Mouse (Mus musculus) right cerebral cortex, postnatal 36 days (tissue): ENCODE results near the gene Magoh.

Experiments
- DNase-seq, 2 experiments: peaks; one replicate each; pipeline ENCODE4 v3.0.0; 2022; ENCODE audit warnings: low spot score in 2 of 2, mixed read lengths in 1 of 2

Magoh gene

DNA sequence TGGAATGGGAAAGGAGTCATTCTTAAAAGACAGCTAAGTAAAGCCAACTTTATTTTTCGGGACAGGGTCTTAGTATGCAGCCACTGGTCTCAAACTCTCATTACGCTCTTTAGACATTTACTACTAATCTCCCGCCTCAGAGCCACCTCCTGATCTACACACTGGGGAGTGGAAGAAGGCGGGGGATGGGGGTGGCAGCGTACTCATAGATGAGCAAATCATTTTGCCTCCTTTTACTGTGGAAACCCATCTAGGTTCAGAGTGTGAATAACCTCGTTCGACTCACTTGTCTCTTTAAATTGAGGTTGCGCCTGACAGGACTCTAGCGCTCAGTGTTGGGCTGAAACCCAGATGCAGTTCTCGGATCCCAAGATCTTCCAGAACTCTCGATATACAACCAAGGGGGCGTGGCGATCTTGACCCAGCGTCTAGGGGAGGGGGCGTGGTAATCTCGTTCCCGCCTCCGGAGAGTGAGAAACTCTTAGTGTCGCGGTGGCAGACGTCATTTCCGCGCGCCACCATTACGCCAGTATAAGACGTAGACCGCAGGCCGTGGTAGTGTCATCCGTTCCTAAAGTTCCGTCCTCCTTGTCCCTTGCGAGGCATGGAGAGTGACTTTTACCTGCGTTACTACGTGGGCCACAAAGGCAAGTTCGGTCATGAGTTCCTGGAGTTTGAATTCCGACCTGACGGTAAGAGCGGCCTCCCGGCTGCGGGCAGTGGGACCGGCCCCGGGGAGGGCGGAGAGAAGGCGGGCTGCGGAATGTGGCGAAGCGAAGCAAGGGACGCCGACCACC lies at the start of gene Magoh:
TSS of gene Magoh (plus strand) at position 502 of the 797 bp plus-strand sequence.
- DNase-seq, result peak; percentile 95

DNA sequence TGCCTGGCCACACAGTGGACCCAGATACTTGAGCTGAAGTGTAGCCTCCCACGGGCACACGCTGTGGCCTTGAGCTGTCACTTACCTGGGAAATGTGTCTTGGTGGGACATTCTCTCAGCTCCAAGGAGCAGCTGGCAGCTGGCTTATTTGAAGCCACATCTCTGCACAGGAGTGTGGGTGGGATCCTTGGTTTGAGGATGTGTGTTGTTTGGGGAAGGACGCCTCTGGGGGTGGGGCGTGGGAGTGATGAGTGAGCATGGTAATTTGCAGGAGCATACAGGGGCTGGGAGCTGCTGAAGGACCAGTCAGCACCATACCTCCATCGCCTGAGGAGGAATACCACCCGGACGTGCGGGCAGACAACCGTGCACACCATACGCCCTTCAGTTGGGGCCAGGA lies 49.4 kb upstream of the Magoh start:
- peak; percentile 69 to 72 for DNase-seq

DNA sequence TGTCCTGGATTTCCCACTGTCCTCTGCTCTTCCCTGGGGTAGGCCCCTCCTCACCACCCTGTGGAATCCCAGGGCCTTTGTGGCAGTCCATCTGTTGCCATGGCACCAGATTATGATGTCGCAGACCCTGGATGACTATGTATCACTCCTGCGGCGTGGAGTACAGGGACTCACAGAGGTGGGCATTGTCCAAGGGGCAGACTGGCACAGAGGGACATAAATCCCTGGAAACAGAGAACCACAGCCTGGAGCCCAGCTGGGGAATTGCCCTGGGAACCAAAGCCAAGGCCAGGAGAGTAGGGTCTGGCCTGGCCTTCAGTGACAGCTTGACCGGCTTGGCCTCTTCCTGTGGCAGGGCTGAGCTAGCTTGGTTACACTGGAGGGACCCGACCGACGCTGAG lies 48.7 kb upstream of the Magoh start:
- DNase-seq, result no peak

DNA sequence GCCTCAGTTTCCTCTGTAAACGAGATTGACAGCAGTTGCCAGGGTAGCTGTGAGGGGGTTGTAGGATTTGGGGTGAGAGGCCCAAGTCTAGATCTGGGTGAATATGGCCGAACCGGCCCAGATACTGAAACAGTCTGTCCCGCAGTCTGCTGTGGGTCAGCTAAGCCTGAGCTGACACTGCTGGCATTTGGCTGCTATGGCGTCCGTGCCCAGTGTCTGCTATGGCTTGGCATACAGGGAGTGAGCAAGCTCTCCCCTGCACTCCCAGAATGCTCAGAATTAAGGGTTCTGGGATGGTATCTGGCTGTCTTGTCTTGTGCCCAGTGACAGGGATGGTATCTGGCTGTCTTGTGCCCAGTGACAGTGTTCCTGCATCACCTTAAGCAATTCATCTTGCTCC lies 47.9 kb upstream of the Magoh start:
- no peak for DNase-seq

DNA sequence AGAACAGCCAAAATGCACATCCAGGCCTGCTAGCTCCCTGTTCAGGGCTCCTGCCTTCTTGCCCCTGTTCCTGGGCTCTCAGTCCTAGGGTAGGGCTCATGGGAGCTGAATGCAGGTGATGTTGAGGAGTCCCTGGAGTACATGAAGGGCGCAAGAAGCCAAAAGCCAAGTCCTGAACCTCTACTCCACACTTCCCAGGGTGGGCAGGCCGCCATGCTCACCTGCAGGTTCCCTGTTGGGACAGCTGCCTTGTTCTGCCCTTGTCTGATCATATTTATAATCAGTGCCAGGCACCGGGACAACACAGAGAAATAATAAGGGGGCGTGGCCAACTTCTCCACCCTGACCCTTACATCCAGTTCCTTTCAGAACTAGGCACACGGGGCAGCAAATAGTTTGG lies 46.0 kb upstream of the Magoh start:
- DNase-seq, result no peak

DNA sequence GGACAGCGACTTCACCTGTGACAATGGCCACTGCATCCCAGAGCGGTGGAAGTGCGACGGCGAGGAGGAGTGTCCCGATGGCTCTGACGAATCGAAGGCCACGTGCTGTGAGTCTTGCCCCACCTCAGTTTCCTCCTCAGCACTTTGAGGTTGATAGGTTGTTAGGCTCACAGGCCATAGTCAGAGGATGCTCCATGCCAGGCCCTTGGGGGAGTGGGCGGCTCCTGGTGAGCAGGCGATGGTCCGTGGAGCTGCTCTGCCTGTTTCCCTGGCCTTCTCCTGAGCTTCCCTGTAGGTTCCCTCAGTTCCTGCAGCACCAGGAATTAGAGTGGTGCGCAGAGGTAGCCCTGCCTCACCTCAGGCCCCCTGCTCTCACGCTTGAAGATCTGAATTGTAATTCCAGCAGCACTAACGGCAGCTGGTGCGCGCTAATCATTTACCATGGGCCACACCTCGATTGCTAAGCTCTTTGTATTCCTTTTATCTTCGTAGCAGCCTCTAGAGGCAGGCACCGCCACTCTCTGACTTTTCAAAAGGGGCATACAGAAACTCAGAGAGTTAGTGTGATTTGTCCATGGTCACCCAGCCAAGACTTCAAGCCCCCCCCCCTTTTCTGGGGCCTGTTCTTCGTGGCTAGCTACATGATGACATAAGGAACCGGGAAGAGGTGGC lies 44.8 kb upstream of the Magoh start:
- no peak for DNase-seq

DNA sequence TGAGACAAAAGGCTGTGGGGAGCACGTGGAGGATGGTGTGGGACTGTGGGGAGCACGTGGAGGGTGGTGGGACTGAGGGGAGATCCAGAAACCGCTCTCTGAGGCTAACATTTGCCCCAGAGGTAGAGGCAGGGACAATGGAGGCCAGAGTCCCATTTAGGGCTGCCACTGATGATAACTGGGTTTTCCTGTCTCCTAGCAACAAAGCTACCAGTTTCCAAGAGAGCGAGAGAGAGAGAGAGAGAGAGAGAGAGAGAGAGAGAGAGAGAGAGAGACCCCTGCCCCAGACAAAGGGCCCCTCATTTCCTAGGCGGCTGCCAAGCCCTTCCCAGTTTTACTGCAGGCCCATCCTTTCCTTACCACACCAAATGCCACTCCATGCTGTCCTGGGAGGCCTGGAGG lies 44.0 kb upstream of the Magoh start:
- DNase-seq, result no peak

DNA sequence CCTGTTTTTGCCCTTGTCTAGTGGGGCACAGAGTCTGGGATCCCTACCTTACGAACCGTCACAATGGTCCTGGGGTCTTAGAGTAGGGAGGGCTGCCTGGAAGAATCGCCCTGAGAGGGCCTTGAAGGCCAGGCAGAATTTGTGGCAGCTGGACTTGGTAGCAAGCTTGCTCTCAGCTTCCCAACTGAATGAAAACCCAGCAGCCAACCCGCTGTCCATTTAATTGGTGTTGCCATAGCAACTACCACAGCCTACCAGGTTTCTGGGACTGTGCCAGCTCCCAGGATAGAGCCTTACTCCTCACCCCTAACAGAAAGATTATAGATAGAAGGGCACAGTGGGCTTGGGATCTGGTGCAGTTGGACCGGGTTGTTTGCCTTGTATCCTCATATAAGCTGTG lies 42.8 kb upstream of the Magoh start:
- peak; percentile 48 to 63 for DNase-seq

DNA sequence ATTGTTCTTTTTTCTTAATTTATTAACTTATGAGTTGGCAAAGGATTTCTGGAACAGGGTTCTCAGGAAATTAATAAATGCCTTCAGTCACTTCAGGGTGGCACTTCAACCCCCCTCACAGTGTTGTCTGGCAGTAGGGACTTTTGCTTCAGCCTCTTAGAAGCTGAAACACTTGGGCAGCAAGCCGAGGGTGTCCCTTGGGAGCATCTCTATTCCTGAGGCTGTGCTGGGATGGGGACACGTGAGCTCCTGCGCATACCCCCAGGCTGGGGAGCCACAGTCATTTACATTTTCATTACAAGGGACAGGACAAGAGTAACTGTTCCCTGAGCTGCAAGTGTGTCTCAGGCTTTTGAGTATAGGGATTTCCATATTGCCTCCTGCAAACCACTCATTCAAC lies 41.6 kb upstream of the Magoh start:
- no peak for DNase-seq

DNA sequence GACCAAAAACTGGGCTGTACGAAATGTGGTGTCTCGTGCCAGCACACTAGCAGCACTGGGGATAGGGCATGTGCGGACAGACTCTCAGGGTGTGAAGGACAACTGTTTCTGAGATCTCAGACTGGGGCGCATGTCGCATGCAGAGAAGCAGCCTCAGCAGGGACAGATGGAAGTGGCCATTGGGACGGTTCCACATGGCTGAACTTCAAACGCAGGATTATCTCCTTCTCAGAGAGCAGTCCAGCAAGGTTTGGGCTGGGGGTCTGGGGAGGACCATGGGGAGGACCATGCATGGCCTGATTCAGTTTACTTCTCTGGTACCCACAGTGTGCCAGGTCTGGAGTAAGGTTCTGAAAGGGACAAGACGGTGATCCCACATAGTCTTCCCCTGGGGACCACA lies 35.9 kb upstream of the Magoh start:
- no peak for DNase-seq

DNA sequence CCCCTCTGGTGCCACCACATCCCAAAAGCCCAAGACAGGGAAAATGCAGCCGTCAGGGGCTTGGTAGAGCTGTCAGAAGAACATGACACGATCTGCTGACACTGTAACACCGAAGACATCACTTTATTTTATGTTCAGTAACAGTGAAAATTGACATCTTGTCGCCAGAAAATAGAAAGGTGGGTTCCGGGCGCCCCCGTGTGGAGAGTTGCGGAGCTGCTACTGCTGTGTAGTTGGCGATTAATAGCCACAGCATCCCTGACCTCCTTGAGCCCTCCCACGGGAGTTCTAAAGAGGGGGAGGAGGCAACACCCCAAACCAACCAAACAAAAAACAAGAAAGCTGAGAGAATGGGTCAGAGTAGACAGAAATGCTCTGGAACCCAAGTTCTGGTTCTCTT lies 34.6 kb upstream of the Magoh start:
- DNase-seq, result peak; percentile 56 to 69

DNA sequence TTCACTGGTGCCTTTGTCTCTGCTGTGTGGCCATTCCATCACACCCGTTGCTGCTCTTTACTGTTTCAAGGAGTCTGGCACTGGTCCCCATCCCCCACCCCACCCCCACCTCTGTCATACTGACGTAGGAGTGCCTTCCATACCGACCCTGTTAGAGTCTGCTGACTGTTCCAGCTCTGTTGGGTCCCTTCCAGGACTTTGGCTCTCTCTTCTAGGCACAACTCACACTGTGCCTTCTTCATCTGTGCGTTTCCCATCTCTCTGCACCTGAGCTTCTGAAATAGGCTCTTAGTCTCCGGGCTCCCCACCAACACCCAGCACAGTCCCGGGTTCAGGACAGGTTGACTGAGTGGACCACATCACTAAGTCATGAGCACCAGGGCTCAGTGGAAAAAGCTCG lies 32.8 kb upstream of the Magoh start:
- no peak for DNase-seq

DNA sequence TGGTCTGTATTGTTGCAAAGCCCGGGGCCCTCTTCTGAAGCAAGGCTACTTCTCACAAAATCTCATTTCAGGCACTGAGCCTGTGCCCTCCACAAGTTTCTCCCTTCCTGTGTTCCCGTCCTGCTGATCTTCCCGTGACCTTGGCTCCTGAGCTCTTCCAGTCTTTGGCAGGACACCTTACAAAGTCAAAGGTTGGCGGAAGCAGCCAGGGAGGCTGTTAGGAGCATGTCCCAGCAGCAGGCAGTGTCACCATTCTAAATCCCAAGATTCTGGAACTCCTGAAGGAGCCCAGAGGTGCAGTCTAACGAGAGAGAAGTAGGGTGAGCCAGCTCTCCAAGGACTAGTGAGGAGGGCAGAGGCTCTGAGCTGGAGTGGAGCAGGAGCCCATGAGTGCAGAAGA lies 31.0 kb upstream of the Magoh start:
- no peak for DNase-seq

DNA sequence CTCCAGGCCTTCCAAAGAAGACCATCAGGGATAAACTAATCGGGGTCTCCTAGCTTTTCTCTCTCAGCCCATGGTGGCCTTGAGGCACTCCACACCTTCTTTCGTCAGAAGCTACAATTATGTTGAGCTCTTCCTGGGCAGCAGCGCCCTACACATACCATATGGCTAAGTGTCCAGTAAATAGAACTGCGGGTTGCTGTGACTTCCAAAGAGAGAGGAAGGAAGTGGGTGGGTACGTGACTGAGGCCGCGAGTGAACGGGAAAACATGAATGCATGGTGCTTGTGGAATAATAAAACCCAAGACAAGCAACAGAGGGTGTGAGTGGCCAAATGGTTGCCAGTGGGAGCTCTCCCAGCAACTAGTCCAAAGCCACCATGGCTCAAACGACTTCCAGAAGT lies 29.9 kb upstream of the Magoh start:
- no peak for DNase-seq

DNA sequence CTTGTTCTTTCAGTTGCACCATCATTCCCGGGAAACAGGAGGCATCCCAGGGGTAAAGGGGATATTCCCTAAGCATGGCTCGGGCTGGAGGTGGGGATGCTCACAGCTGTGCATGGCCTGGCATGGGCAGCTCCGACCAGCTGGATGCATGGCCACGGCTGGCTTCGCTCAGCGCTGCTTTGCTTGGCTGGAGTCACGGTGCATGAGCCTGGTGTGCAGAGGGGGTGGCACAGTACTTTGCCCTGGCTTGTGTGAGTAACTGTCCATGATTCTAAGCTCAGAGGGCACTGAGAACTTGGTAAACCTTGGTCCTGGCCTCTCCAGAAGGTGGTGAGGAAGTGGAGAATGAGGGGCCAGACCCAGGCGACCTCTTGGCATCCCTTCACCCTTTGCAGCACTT lies 29.5 kb upstream of the Magoh start:
- no peak for DNase-seq

DNA sequence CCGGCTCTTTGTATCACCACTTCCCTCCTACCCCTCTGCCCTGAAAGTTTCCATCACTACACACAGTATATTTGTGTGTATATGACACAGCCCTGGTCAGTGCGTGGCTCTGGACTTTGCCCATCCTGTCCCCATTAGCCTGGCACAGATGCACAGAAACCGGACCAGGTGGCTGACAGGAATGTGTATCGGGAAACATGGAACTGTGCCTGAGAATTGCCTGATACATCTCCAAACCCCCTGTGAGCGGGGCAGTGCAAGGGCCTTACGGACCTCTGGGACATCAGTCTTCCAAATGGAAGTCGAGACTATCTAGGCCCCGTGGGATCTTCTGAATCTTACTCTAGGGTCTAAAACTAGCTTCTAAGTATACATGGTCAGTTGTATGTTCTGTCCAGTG lies 26.2 kb upstream of the Magoh start:
- no peak for DNase-seq

DNA sequence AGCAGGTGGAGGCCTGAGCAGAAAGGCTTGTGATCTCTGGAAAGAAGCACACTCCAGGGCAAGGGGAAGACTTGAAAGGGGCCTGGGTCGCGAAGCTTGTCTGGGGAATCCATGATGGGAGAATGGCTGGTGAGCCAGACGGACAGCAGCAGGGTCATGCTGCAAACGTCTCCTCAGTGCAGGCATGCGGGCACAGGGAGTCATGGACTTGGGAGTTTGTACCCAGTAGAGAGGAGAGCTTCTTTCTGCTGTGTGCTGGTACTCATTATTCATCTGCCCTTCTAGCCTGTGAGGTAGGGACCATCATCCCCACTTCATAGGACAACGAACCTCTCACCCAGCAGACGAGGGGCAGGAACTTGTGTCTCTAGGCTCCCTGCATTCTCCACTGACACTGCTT lies 25.7 kb upstream of the Magoh start:
- DNase-seq, result no peak

DNA sequence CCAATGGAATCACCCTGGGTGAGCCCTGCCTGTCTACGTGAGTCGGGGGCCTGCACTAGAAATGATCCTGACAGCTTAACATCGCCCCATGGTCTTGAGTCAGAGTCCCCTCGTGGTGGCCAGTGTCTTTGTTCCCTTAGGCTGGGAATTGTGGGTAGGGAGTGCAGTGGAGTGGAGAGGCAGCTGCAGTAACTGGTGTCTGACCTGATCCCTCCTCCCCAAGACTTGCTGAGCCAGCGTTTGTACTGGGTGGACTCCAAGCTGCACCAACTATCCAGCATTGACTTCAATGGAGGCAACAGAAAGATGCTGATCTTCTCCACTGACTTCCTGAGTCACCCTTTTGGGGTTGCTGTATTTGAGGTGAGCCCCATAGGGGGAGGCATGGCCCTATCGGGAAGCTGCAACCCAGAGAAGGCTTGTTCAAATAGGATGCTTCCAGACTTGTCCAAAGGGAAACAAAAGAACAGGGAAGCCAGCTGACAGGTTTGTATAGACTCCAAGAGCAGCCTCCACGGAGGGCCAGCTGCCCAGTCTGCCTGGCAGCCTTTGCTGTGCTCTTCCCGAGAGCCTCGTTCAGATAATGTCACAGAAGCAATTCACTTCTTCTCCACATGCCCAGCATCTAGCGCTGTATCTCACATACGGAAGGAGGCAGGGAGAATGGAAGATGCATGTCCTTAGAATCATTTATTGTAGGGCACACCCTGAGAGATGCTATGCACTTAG lies 22.4 kb upstream of the Magoh start:
- no peak for DNase-seq

DNA sequence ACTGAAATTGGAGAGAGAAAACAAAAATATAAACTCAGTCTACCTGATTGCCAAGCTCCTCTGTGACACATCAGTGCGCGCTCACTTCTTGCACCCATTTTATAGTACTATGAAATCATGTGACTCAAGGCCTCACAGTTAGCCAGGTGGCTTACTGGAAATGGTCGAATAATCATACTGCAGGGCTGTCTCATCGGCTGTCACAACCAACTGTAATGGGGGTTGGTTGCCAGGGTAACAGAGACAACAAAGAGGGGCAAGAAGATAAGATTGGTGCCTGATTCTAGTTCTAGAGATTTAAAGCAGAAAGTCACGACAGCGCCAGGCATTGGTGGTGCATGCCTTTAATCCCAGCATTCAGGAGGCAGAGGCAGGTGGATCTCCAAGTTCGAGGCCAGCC lies 20.6 kb upstream of the Magoh start:
- no peak for DNase-seq

DNA sequence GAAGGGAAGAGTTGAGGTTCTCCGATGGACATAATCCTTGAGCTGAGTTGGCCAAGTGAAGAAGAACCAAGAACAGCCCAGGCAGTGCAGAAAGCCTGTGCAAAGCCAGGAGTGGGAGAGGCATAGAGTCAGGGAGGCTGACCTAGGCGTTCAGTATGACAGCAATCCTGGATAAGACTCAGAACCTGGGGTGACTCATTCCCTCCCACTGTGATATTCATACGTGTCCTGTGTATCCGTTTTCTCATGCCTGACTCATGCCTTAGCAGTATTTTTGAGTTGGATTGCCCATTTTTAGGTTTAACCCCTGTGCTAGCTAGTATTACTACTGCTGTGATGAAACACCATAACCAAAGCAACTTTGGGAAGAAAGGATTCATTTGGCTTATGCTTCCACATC lies 14.7 kb upstream of the Magoh start:
- DNase-seq, result no peak

DNA sequence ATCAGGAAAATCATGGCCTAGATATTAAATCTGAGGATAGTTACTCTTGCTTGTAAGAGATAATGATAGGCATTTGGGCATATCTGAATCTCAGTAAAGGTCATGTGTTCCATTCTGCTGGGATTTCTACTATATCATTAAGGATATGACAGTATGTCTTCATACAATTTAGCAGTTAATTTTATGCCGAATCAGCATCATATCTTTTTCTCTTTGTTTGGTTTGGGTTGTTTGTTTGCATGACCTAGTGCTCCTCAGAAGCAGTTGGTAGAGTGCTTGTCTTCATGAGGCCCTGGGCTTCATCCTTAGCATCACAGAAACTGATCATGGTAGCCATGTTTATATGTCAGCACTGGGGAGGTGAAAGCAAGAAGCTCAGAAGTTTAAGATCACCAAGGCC lies 2.1 kb downstream of the Magoh start:
- no peak for DNase-seq

DNA sequence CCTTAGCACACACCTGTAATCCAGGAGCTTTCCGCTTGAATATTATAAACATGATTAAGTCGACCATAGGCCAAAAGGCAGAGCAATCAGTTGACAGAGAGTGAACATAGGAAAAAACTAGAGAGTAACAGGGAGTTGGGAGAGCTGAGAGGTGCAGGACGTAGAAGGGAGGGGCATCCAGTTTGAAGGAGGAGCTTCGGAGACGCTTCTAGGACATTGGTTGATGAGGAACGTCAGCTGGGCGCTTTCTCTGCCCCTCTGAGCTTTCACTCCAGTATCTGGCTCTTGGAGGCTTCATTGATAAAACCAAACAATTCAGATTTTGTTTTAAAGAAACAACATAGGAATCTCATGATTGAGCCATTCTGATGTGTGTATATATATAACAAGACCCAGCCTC lies 6.8 kb downstream of the Magoh start:
- no peak for DNase-seq

DNA sequence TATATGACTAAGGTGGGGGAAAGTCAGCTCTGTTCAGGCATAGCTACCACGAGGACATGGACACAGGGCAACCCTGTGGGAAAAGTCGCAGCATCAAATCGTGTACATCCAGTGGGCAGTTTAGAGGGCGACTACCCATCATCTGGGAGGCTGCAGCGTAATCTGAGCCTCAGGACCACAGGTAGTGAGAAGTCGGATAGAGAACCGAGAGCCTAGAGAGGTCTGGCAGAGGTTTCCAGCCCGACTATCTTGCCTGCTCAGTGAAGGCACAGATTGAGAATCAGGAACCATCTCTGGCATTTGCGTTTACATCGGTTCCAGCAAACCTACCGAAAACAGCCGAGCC lies 9.8 kb downstream of the Magoh start:
- no peak for DNase-seq
